Mouse (Mus musculus) urinary bladder, postnatal 25 days (tissue): ENCODE results near the gene Zbtb14.

Experiments used
- DNase-seq: peaks from one replicate; pipeline ENCODE4 v3.0.0; 2022; ENCODE audit warnings: low spot score

The Zbtb14 gene

GRCm38 (mm10) chr17:69382511-69383100, at the start of gene Zbtb14:
Zbtb14 (plus strand) TSS chr17:69383050.
- peak; percentile 90 for DNase-seq

GRCm38 (mm10) chr17:69346056-69346455, 36.8 kb upstream of the Zbtb14 start:
- no peak for DNase-seq

GRCm38 (mm10) chr17:69349014-69349531, 33.8 kb upstream of the Zbtb14 start:
- peak; percentile 5 for DNase-seq

GRCm38 (mm10) chr17:69365049-69365448, 17.8 kb upstream of the Zbtb14 start:
- no peak for DNase-seq

- DNase-seq = no peak
These were observed 2.0 kb upstream of the Zbtb14 start for GRCm38 (mm10) chr17:69380838-69381237.

- DNase-seq = peak; percentile 68
These were observed 521 bp downstream of the Zbtb14 start for GRCm38 (mm10) chr17:69383201-69383940.

GRCm38 (mm10) chr17:69383941-69384665, 1.3 kb downstream of the Zbtb14 start:
- DNase-seq = peak; percentile 54

- DNase-seq = no peak
These were observed 13.5 kb downstream of the Zbtb14 start for GRCm38 (mm10) chr17:69396147-69397033.

- no peak for DNase-seq
These were observed 14.3 kb downstream of the Zbtb14 start for GRCm38 (mm10) chr17:69397163-69397562.

- no peak for DNase-seq
These were observed 15.2 kb downstream of the Zbtb14 start for GRCm38 (mm10) chr17:69398092-69398491.

GRCm38 (mm10) chr17:69401146-69401545, 18.3 kb downstream of the Zbtb14 start:
- DNase-seq = no peak

- DNase-seq = no peak
These were observed 33.3 kb downstream of the Zbtb14 start for GRCm38 (mm10) chr17:69416163-69416562.

GRCm38 (mm10) chr17:69416920-69417661, 34.2 kb downstream of the Zbtb14 start:
- peak; percentile 98 for DNase-seq

- no peak for DNase-seq
These were observed 35.0 kb downstream of the Zbtb14 start for GRCm38 (mm10) chr17:69417724-69418373.

GRCm38 (mm10) chr17:69421592-69421991, 38.7 kb downstream of the Zbtb14 start:
- no peak for DNase-seq

- DNase-seq = no peak
These were observed 55.0 kb downstream of the Zbtb14 start for GRCm38 (mm10) chr17:69437836-69438235.

GRCm38 (mm10) chr17:69438486-69438885, 55.6 kb downstream of the Zbtb14 start:
- DNase-seq = no peak

GRCm38 (mm10) chr17:69438990-69439491, 56.2 kb downstream of the Zbtb14 start, which contains the start of gene Akain1:
Akain1 (plus strand) TSS chr17:69439326.
- peak; percentile 77 for DNase-seq

GRCm38 (mm10) chr17:69439571-69440480, 57.0 kb downstream of the Zbtb14 start:
- DNase-seq = no peak
